Mouse (Mus musculus) liver, embryonic 11.5 days (tissue): ENCODE results near the gene Ms4a15. TPM values are rescaled to one million over a fixed set of nuclear protein-coding genes. Genes with fewer than 3 reads are reported as not detected.
A peak's percentile ranks its signal among the peaks of the same experiment; 100 is the strongest.

ENCODE experiments used
- ATAC-seq: fragments of 200-750 bp; cut with Nextera tagmentation; replicated peaks from 2 replicates; pipeline ENCODE4 v1.8.0; 2017; ENCODE audit warnings: moderate number of reproducible peaks, mild to moderate bottlenecking, moderate TSS enrichment, moderate library complexity; ENCODE audit not compliant: low FRiP score
- DNase-seq: peaks from one replicate; pipeline ENCODE4 v3.0.0-alpha.2; 2017; ENCODE audit warnings: low spot score
- H3K27ac ChIP-seq: fragments of 300-500 bp; sonication (generic); 2 replicates; pipeline ENCODE4 v1.5.1; 2014; ENCODE audit warnings: mild to moderate bottlenecking, low read depth, low read length, control low read depth
- H3K27me3 ChIP-seq: fragments of 300-500 bp; sonication (generic); replicated peaks from 2 replicates; pipeline ENCODE4 v1.6.1; 2014; ENCODE audit warnings: low read length, mixed read lengths; ENCODE audit not compliant: control insufficient read depth, insufficient read depth
- H3K36me3 ChIP-seq: fragments of 300-500 bp; sonication (generic); 2 replicates; pipeline ENCODE4 v1.6.1; 2014; ENCODE audit warnings: mild to moderate bottlenecking, low read length, moderate library complexity, mixed read lengths; ENCODE audit not compliant: control insufficient read depth, insufficient read depth
- H3K4me1 ChIP-seq: fragments of 300-500 bp; sonication (generic); replicated peaks from 2 replicates; pipeline ENCODE4 v1.6.1; 2014; ENCODE audit warnings: low read length, mixed read lengths; ENCODE audit not compliant: control insufficient read depth, insufficient read depth
- H3K4me2 ChIP-seq: fragments of 300-500 bp; sonication (generic); 2 replicates; pipeline ENCODE4 v1.6.1; 2014; ENCODE audit warnings: mild to moderate bottlenecking, control low read depth, moderate library complexity
- H3K4me3 ChIP-seq: fragments of 300-500 bp; sonication (generic); 2 replicates; pipeline ENCODE4 v1.5.1; 2014; ENCODE audit warnings: low read depth, low read length, control low read depth
- H3K9ac ChIP-seq: fragments of 300-500 bp; sonication (generic); 2 replicates; pipeline ENCODE4 v1.6.1; 2014; ENCODE audit warnings: low read depth, low read length, control low read depth
- H3K9me3 ChIP-seq: fragments of 300-500 bp; sonication (generic); 2 replicates; pipeline ENCODE4 v1.6.1; 2016; ENCODE audit warnings: low read length, inconsistent platforms, mixed read lengths; ENCODE audit not compliant: control insufficient read depth
- WGBS: fragments of 180-500 bp; shearing (Covaris S2); extraction: QIAGEN DNeasy Blood & Tissue Kit; methylation state at CpG from one replicate; pipeline ENCODE4 v1.1.7; 2014; 5-methylcytosine and 5-hydroxymethylcytosine counted together
- polyA plus RNA-seq: library from polyadenylated mRNA; unstranded; fragments of >200 nt; fragmentation: Nextera tagmentation; extraction: Ambion mirVana; gene quantifications from 2 replicates; pipeline ENCODE4 v1.2.1, GENCODE M21; 2014

Gene Ms4a15
- polyA plus RNA-seq, 1 experiment from 2014 or later: not detected

GRCm38 (mm10) chr19:10952021-10952939 is 40.8 kb downstream of the Ms4a15 start:
- no peaks in the 10 kb centered on the region for H3K27me3 ChIP-seq
- H3K27ac ChIP-seq: no peak overlapping the region
- no peaks in the 10 kb centered on the region for H3K9me3 ChIP-seq
- H3K9ac ChIP-seq: no peak overlapping the region
- peaks cover 11% of the 10 kb centered on the region for H3K4me1 ChIP-seq
- DNase-seq (no peak), ATAC-seq (no peak)
- no peak overlapping the region for H3K4me2 ChIP-seq
- 69% methylated on average over 11 of the region's 11 CpGs for WGBS
- H3K36me3 ChIP-seq: no peaks in the 10 kb centered on the region
- H3K4me3 ChIP-seq: no peak overlapping the region

- Histone ChIP-seq H3K9ac (peak overlapping the region; percentile 64), H3K36me3 (peaks cover 13% of the 10 kb centered on the region), H3K4me3 (peak overlapping the region; percentile 95), H3K9me3 (no peaks in the 10 kb centered on the region), H3K4me2 (peak overlapping the region; percentile 96), H3K27ac (peak overlapping the region; percentile 64), H3K27me3 (no peaks in the 10 kb centered on the region), H3K4me1 (peaks cover 22% of the 10 kb centered on the region)
- no peak for DNase-seq
- ATAC-seq: peak; percentile 4; the same call in 1 of the 2 replicates
- 38% methylated on average over 9 of the region's 9 CpGs for WGBS
Measured at GRCm38 (mm10) chr19:10949558-10949957, 43.5 kb downstream of the Ms4a15 start.

- Histone ChIP-seq H3K36me3 (peaks cover 17% of the 10 kb centered on the region), H3K9me3 (no peaks in the 10 kb centered on the region), H3K27me3 (no peaks in the 10 kb centered on the region), H3K4me3 (peak within 1 kb of the TSS; percentile 95), H3K27ac (peak within 1 kb of the TSS; percentile 64), H3K4me1 (peaks cover 22% of the 10 kb centered on the region), H3K4me2 (peak within 1 kb of the TSS; percentile 96), H3K9ac (peak within 1 kb of the TSS; percentile 92)
- DNase-seq: peak; percentile 94
- WGBS: 0% methylated on average over 30 of the region's 30 CpGs
- peak; percentile 93 for ATAC-seq
Measured at GRCm38 (mm10) chr19:10949112-10949511, 43.9 kb downstream of the Ms4a15 start, which contains the start of gene Ccdc86. Gene Ccdc86 (minus strand): TSS chr19:10949266.

DNA sequence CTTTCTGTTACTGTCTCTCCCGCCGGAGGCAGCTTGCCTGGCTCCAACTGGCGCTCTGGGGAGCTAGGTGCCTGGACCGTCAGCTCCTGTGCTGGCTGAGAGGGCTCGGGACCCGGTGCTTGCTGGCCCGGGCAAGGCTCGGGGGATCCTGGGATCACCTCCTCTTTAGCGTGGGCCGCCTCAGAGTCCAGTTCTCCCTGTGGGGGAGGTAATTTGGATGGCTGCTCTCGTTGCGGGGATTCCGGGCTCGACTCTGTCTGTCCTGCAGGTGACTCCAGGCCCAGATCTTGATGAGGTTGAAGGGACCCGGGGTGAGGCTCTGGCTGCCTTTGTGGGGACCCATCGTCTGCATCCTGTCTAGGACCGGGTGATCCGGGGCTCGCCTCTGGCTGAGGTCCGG is 44.6 kb downstream of the Ms4a15 start:
- H3K4me1 ChIP-seq: peaks cover 22% of the 10 kb centered on the region
- peak; percentile 10; the same call in 1 of the 2 replicates for ATAC-seq
- no peaks in the 10 kb centered on the region for H3K9me3 ChIP-seq
- H3K36me3 ChIP-seq: peaks cover 21% of the 10 kb centered on the region
- H3K27me3 ChIP-seq: no peaks in the 10 kb centered on the region
- H3K4me3 ChIP-seq: peak overlapping the region; percentile 95
- peak overlapping the region; percentile 96 for H3K4me2 ChIP-seq
- peak overlapping the region; percentile 92 for H3K9ac ChIP-seq
- under 1% methylated on average over 20 of the region's 20 CpGs for WGBS
- DNase-seq: peak; percentile 44
- peak overlapping the region; percentile 32; the same call in 1 of the 2 replicates for H3K27ac ChIP-seq

GRCm38 (mm10) chr19:10947219-10947618 is 45.8 kb downstream of the Ms4a15 start:
- peak overlapping the region; percentile 96 for H3K4me2 ChIP-seq
- peak overlapping the region; percentile 92 for H3K9ac ChIP-seq
- DNase-seq (no peak), ATAC-seq (no peak)
- H3K9me3 ChIP-seq: no peaks in the 10 kb centered on the region
- H3K27me3 ChIP-seq: no peaks in the 10 kb centered on the region
- H3K27ac ChIP-seq: no peak overlapping the region
- H3K4me1 ChIP-seq: peaks cover 22% of the 10 kb centered on the region
- peaks cover 23% of the 10 kb centered on the region for H3K36me3 ChIP-seq
- WGBS: 72% methylated on average over 5 of the region's 5 CpGs
- peak overlapping the region; percentile 95 for H3K4me3 ChIP-seq

- H3K9me3 ChIP-seq: no peaks in the 10 kb centered on the region
- no peak overlapping the region for H3K27ac ChIP-seq
- DNase-seq (no peak), ATAC-seq (no peak)
- no peaks in the 10 kb centered on the region for H3K27me3 ChIP-seq
- peak overlapping the region; percentile 92 for H3K9ac ChIP-seq
- peak overlapping the region; percentile 95 for H3K4me3 ChIP-seq
- peak overlapping the region; percentile 96 for H3K4me2 ChIP-seq
- peaks cover 20% of the 10 kb centered on the region for H3K4me1 ChIP-seq
- 74% methylated on average over 3 of the region's 3 CpGs for WGBS
- H3K36me3 ChIP-seq: peaks cover 23% of the 10 kb centered on the region
Measured at GRCm38 (mm10) chr19:10946506-10946905, 46.5 kb downstream of the Ms4a15 start.

- Histone ChIP-seq H3K9ac (no peak overlapping the region), H3K36me3 (peaks cover 23% of the 10 kb centered on the region), H3K4me3 (no peak overlapping the region), H3K27me3 (no peaks in the 10 kb centered on the region), H3K4me1 (peaks cover 29% of the 10 kb centered on the region), H3K27ac (no peak overlapping the region), H3K4me2 (no peak overlapping the region), H3K9me3 (no peaks in the 10 kb centered on the region)
- DNase-seq (no peak), ATAC-seq (no peak)
- 76% methylated on average over 3 of the region's 3 CpGs for WGBS
Measured at GRCm38 (mm10) chr19:10943955-10944354, 49.1 kb downstream of the Ms4a15 start.

DNA sequence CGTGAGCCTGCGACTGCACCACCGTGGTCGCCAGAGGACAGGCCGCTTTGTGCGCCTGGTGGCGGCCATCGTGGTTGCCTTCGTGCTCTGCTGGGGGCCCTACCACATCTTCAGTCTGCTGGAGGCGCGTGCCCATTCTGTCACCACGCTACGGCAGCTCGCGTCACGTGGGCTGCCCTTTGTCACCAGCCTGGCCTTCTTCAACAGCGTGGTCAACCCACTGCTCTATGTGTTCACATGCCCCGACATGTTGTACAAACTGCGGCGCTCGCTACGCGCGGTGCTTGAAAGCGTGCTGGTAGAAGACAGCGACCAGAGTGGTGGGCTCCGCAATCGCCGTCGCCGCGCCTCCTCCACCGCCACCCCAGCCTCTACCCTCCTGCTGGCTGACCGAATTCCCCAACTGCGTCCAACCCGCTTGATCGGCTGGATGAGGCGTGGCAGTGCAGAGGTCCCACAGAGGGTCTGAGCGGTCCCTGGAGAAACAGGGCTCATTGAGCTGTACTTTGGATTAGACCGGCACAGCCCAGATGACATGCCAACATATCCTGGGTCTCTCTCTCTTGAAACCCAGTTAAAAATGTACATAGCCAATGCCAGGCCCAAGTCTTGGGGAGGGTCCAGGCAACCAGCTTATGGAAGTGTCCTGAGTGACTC is 52.1 kb downstream of the Ms4a15 start:
- Histone ChIP-seq H3K27ac (no peak overlapping the region), H3K36me3 (peaks cover 17% of the 10 kb centered on the region), H3K4me2 (peak overlapping the region; percentile 79), H3K4me3 (peak overlapping the region; percentile 40), H3K27me3 (no peaks in the 10 kb centered on the region), H3K9ac (peak overlapping the region; percentile 64), H3K9me3 (no peaks in the 10 kb centered on the region), H3K4me1 (peaks cover 26% of the 10 kb centered on the region)
- DNase-seq: peak; percentile 59
- 7% methylated on average over 40 of the region's 40 CpGs for WGBS
- peak; percentile 48 for ATAC-seq
